Mouse (Mus musculus): Measurements from ENCODE around the gene Itprip.

- TF ChIP-seq TAL1 (IDR thresholded peaks at IDR 0.05; ENCODE audit: low read length) (no peak), GATA1 (IDR thresholded peaks at IDR 0.05; ENCODE audit: low read length) (no peak)
Observed at GRCm38 (mm10) chr19:47887417-47887816, 31.7 kb downstream of the Itprip start.
